Mouse (Mus musculus) embryonic facial prominence, embryonic 12.5 days (tissue): ENCODE measurements around the gene Tfap2a. TPM values are rescaled to one million over a fixed set of nuclear protein-coding genes. Genes with fewer than 3 reads are reported as not detected.

Source experiments
- ATAC-seq: fragments of 200-750 bp; cut with Nextera tagmentation; 2 replicates; pipeline ENCODE4 v1.8.0; 2017; ENCODE audit not compliant: insufficient number of reproducible peaks, insufficient read depth, low FRiP score, low TSS enrichment
- H3K27ac ChIP-seq: fragments of 300-500 bp; sonication (generic); 2 replicates; pipeline ENCODE4 v1.5.1; 2016; ENCODE audit warnings: mild to moderate bottlenecking
- H3K27me3 ChIP-seq: fragments of 300-500 bp; sonication (generic); 2 replicates; pipeline ENCODE4 v1.6.1; 2016; ENCODE audit warnings: mild to moderate bottlenecking, moderate library complexity
- H3K36me3 ChIP-seq: fragments of 300-500 bp; sonication (generic); 2 replicates; pipeline ENCODE4 v1.6.1; 2016; ENCODE audit warnings: mild to moderate bottlenecking
- H3K4me1 ChIP-seq: fragments of 300-500 bp; sonication (generic); 2 replicates; pipeline ENCODE4 v1.6.1; 2016
- H3K4me2 ChIP-seq: fragments of 300-500 bp; sonication (generic); replicated peaks from 2 replicates; pipeline ENCODE4 v1.6.1; 2016; ENCODE audit warnings: mild to moderate bottlenecking, moderate library complexity
- H3K4me3 ChIP-seq: fragments of 300-500 bp; sonication (generic); 2 replicates; pipeline ENCODE4 v1.5.1; 2016; ENCODE audit warnings: mild to moderate bottlenecking
- H3K9ac ChIP-seq: fragments of 300-500 bp; sonication (generic); 2 replicates; pipeline ENCODE4 v1.6.1; 2016; ENCODE audit warnings: mild to moderate bottlenecking, moderate library complexity
- H3K9me3 ChIP-seq: fragments of 300-500 bp; sonication (generic); 2 replicates; pipeline ENCODE4 v1.6.1; 2016; ENCODE audit warnings: mild to moderate bottlenecking, moderate library complexity
- WGBS: fragments of 180-500 bp; shearing (Covaris S2); methylation state at CpG from one replicate; pipeline ENCODE4 v1.1.7; 2016; 5-methylcytosine and 5-hydroxymethylcytosine counted together
- polyA plus RNA-seq: library from polyadenylated mRNA; unstranded; fragments of >200 nt; fragmentation: Nextera tagmentation; extraction: Ambion mirVana; gene quantifications from 2 replicates; pipeline ENCODE4 v1.2.1, GENCODE M21; 2016

Gene Tfap2a
- polyA plus RNA-seq, 1 experiment from 2014 or later: 9.5 TPM

DNA sequence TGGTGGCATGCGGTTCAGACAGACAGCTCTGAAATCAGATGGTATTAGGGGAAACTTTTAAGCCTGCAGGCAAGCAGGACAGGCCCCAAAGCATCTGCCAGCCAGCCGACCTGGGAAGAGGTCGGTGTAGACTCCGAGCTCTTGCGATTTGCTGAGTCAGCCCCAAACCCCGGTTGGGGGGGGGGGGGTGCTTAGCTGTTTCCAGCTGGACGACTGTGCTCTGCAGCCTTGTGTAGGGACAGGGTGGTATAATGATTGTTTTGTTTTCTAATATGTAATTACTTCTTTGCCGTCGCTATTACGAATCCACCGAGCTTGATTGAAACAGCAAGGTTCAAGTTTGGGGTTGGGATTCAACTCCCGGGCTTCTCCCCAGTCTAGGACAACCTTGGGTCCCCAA, 36.5 kb downstream of the Tfap2a start:
- Histone ChIP-seq H3K4me3 (no peak overlapping the region), H3K9me3 (no peaks in the 10 kb centered on the region), H3K27ac (no peak overlapping the region), H3K4me2 (no peak overlapping the region), H3K36me3 (no peaks in the 10 kb centered on the region), H3K4me1 (peaks cover 23% of the 10 kb centered on the region; the same call in 1 of the 2 replicates), H3K27me3 (peaks cover 74% of the 10 kb centered on the region), H3K9ac (no peak overlapping the region)
- no peak for ATAC-seq
- 3% methylated on average over 12 of the region's 12 CpGs for WGBS

DNA sequence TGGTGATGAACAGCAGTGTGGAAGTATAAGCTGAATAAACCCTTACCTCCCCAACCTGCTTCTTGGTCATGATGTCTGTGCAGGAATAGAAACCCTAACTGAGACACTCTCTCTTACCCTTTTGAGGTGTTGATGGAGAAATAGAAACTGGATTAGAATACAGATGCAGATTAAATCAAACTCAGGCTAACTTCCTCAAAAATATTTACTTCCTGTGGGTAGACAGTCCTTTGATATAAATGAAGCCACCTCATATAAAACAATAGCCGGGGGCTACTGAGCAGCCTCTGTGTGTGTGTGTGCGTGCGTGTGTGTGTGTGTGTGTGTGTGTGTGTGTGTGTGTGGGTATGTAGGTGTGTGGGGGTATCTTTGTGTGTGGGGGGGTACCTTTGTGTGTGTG, 52.4 kb downstream of the Tfap2a start:
- Histone ChIP-seq H3K9me3 (no peaks in the 10 kb centered on the region), H3K9ac (no peak overlapping the region), H3K4me3 (no peak overlapping the region), H3K36me3 (no peaks in the 10 kb centered on the region), H3K27me3 (no peaks in the 10 kb centered on the region), H3K4me1 (no peaks in the 10 kb centered on the region), H3K4me2 (no peak overlapping the region), H3K27ac (no peak overlapping the region)
- no peak for ATAC-seq
- 89% methylated on average over 3 of the region's 3 CpGs for WGBS

DNA sequence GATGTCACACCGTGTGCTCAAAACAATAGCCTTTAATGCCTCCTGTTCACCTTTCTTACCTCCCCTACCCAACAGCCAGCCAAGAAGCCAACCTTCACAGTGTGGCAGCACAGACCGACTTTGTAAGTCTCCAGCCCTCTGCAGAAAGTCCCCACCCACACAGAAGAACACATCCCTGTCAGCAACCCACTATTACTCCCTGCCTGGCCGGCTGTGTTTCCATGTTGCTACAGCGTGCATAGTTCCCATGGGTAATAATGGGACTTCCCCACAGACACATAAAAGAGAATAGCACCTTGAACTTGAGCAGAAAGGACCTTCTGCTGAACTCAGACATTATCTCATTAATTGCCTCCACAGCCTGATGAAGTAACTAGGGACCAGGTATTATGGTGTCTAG, 61.4 kb downstream of the Tfap2a start:
- H3K27ac ChIP-seq: no peak overlapping the region
- H3K4me3 ChIP-seq: no peak overlapping the region
- H3K4me1 ChIP-seq: no peaks in the 10 kb centered on the region
- H3K9me3 ChIP-seq: no peaks in the 10 kb centered on the region
- WGBS: 47% methylated on average over 4 of the region's 4 CpGs
- no peak overlapping the region for H3K4me2 ChIP-seq
- H3K9ac ChIP-seq: no peak overlapping the region
- no peaks in the 10 kb centered on the region for H3K36me3 ChIP-seq
- no peak for ATAC-seq
- H3K27me3 ChIP-seq: 0 out of 2 replicates have a peak, but pooled peaks cover 2% of the 10 kb centered on the region

Other genes with a start within 250 kb of the Tfap2a start
- gene Gcnt2, start 121.4 kb upstream of the Tfap2a start, polyA plus RNA-seq: 2.1 and 2.9 TPM in 2 replicates